ENCODE assay signal across 10 mouse cellular contexts in genomic region chr4:149066672-149067551, GRCm38 (mm10). TPM values are rescaled to one million over a fixed set of nuclear protein-coding genes. Genes with fewer than 3 reads are reported as not detected.
DNase-seq lines count a peak whose midpoint lies in the region; ATAC-seq and TF ChIP-seq lines count a peak whose summit lies in the region.
"Had no signal": no experiment of that assay in that cellular context is flagged by ENCODE, and none has a peak within 500 bp of the region (broad histone marks: within the 10 kb centered on the region; RNA-seq: fewer than 3 reads in every experiment).

No protein-coding gene starts in this region.

- H3K79me2 ChIP-seq in CH12.LX (replicated peaks; ENCODE audit: control insufficient read depth, extremely low read depth, insufficient read depth, poor library complexity, severe bottlenecking) = peaks cover 4% of the 10 kb centered on the region; the same call in 1 of the 2 replicates

- WGBS in heart, embryonic 14.5 days = 70% methylated on average over 22 of the region's 22 CpGs
- 80% methylated on average over 22 of the region's 22 CpGs for WGBS in midbrain, embryonic 15.5 days

- dilution Hi-C loops in CH12.LX (cut with MboI; ENCODE audit: extremely low pct_ligation_motif_present, extremely low pct_unique_long_range_greater_than_20kb, low sequenced_read_pairs) = no loop called here

- in situ Hi-C loops in CH12.LX (cut with MboI; ENCODE audit: low pct_ligation_motif_present, low pct_unique_long_range_greater_than_20kb, low sequenced_read_pairs) = loop anchor here (10.0 kb wide), 3 partner anchors 152 to 362 kb away; no protein-coding TSS in a partner anchor

- TF ChIP-seq EP300 in CH12.LX (IDR thresholded peaks at IDR 0.05; ENCODE audit: low read length) = no peak

- 0 out of 2 replicates have a peak, but pooled peaks cover 15% of the 10 kb centered on the region for H3K36me3 ChIP-seq in heart, embryonic 14.5 days (ENCODE audit: control insufficient read depth, insufficient read depth, low read length)
- peaks cover 8 to 95% of the 10 kb centered on the region in 2 experiments for H3K36me3 ChIP-seq in CH12.LX (replicated peaks in 1 of 2; ENCODE audit: control insufficient read depth in 1 of 2, insufficient read depth in 1 of 2, low read length in 1 of 2)
- H3K36me3 ChIP-seq in midbrain, embryonic 15.5 days (replicated peaks) = no peaks in the 10 kb centered on the region

- H3K9me3 ChIP-seq in heart, embryonic 14.5 days (ENCODE audit: control insufficient read depth, low read length) = 0 out of 2 replicates have a peak, but pooled peaks cover under 1% of the 10 kb centered on the region
- no peaks in the 10 kb centered on the region for H3K9me3 ChIP-seq in CH12.LX (replicated peaks; ENCODE audit: low read length)
- no peaks in the 10 kb centered on the region for H3K9me3 ChIP-seq in midbrain, embryonic 15.5 days

- no peak for TF ChIP-seq POLR2A in CH12.LX (IDR thresholded peaks at IDR 0.05; ENCODE audit: low read depth, low read length)

- no peak overlapping the region for H3K4me2 ChIP-seq in heart, embryonic 14.5 days (ENCODE audit: low read length)
- no peak overlapping the region for H3K4me2 ChIP-seq in CH12.LX (ENCODE audit: insufficient read depth, low read depth, poor library complexity, severe bottlenecking)
- H3K4me2 ChIP-seq in midbrain, embryonic 15.5 days = no peak overlapping the region

- H3K27ac ChIP-seq in heart, embryonic 14.5 days (replicated peaks in 1 of 2; ENCODE audit: control insufficient read depth in 1 of 2, insufficient read depth in 1 of 2, low read depth in 2 of 2, low read length in 2 of 2) = no peak overlapping the region
- no peak overlapping the region for H3K27ac ChIP-seq in CH12.LX (ENCODE audit: insufficient read depth, low read depth)
- no peak overlapping the region for H3K27ac ChIP-seq in midbrain, embryonic 15.5 days

- intact Hi-C loops in heart, postnatal 14 days (cut with DNase I) = no loop called here

- TF ChIP-seq CTCF in CH12.LX (conservative IDR thresholded peaks at IDR 0.05 in 1 of 2, IDR thresholded peaks at IDR 0.05 in 1 of 2; ENCODE audit: low read depth in 2 of 2, low read length in 2 of 2) = peak in 1 of 2 experiments; percentile 58; a peak in 2 of 4 replicates

- no peak overlapping the region for H3K4me3 ChIP-seq in heart, embryonic 14.5 days (ENCODE audit: control insufficient read depth in 1 of 2, insufficient read depth in 1 of 2, low read depth in 1 of 2, low read length in 2 of 2)
- H3K4me3 ChIP-seq in CH12.LX (replicated peaks in 1 of 3; ENCODE audit: low read depth in 2 of 3, low read length in 2 of 3, poor library complexity in 1 of 3) = no peak overlapping the region
- no peak overlapping the region for H3K4me3 ChIP-seq in midbrain, embryonic 15.5 days

- no peaks in the 10 kb centered on the region for H3K27me3 ChIP-seq in heart, embryonic 14.5 days (ENCODE audit: control insufficient read depth, insufficient read depth, low read length)
- no peaks in the 10 kb centered on the region for H3K27me3 ChIP-seq in CH12.LX (replicated peaks)
- no peaks in the 10 kb centered on the region for H3K27me3 ChIP-seq in midbrain, embryonic 15.5 days (replicated peaks)

- H3K4me1 ChIP-seq in heart, embryonic 14.5 days (ENCODE audit: control insufficient read depth in 2 of 2, insufficient read depth in 2 of 2, low read length in 2 of 2) = peaks cover 8 to 28% of the 10 kb centered on the region in 2 experiments
- peaks cover 0 to 27% of the 10 kb centered on the region in 2 experiments; a peak in 3 of 4 replicates for H3K4me1 ChIP-seq in CH12.LX (ENCODE audit: control insufficient read depth in 1 of 2, insufficient read depth in 2 of 2)
- peaks cover 7% of the 10 kb centered on the region for H3K4me1 ChIP-seq in midbrain, embryonic 15.5 days

- TF ChIP-seq RAD21 in CH12.LX (IDR thresholded peaks at IDR 0.05; ENCODE audit: low read depth, low read length) = peak; percentile 49

- no peak for ATAC-seq in heart, embryonic 14.5 days (ENCODE audit: insufficient number of reproducible peaks, insufficient read depth, low FRiP score, low read depth)
- ATAC-seq in midbrain, embryonic 15.5 days (replicated peaks) = peak; percentile 77

- 0 out of 2 replicates have a peak overlapping the region, but pooled peaks have one; percentile 25 for H3K9ac ChIP-seq in heart, embryonic 14.5 days (ENCODE audit: low read length)
- H3K9ac ChIP-seq in CH12.LX (ENCODE audit: insufficient read depth, low read depth) = no peak overlapping the region
- H3K9ac ChIP-seq in midbrain, embryonic 15.5 days = no peak overlapping the region

- no peak for DNase-seq in heart, postnatal 14 days
- no peak for DNase-seq in CH12.LX (ENCODE audit: extremely low read depth)
- peak; percentile 47 to 53 for DNase-seq in cerebellum, postnatal 10 days
- no peak for DNase-seq in layer of hippocampus, postnatal 10 days (ENCODE audit: low spot score in 2 of 2)
- DNase-seq in yolk sac, embryonic 10.5 days (ENCODE audit: low spot score) = no peak
- DNase-seq in adrenal gland, adult 8-10 months = no peak

TF ChIP-seq in CH12.LX, 34 proteins besides CTCF, POLR2A, EP300 and RAD21:
- no peak for TF ChIP-seq USF1 (IDR thresholded peaks at IDR 0.05; ENCODE audit: low read depth, low read length)
- peak; percentile 19; the same call in 1 of the 2 replicates for TF ChIP-seq SMC3 (IDR thresholded peaks at IDR 0.05; ENCODE audit: low read depth, low read length)
- TF ChIP-seq KAT2A (IDR thresholded peaks at IDR 0.05; ENCODE audit: insufficient replicate concordance, low read length) = no peak
- no peak for TF ChIP-seq ZNF384 (IDR thresholded peaks at IDR 0.05; ENCODE audit: low read depth, low read length)

RNA-seq across cellular contexts. Expression of gene Pex14, which starts 32.8 kb away (rescaled TPM):
- 29.5 and 31.2 TPM in 2 replicates for polyA plus RNA-seq in heart, embryonic 14.5 days (2014; fragmentation: Nextera tagmentation; extraction: Ambion mirVana)
- 10 to 100 TPM; 20.5 to 21.7 TPM for total RNA-seq in heart, postnatal 14 days (2021)
- total RNA-seq in CH12.LX (2012; rRNA removed) (48.5 and 51.3 TPM in 2 replicates), CH12.LX (2014; rRNA removed) (60.3 and 63.6 TPM in 2 replicates)
- 59.2 and 67.7 TPM in 2 replicates for polyA plus RNA-seq in CH12.LX (2012; ENCODE audit: insufficient read length, low read depth)
- polyA plus RNA-seq in midbrain, embryonic 15.5 days (2015; fragmentation: Nextera tagmentation; extraction: Ambion mirVana) = 58.1 and 60.2 TPM in 2 replicates
- total RNA-seq in layer of hippocampus, postnatal 10 days (2021) = 10 to 100 TPM; 32.2 to 33.2 TPM
- 10 to 100 TPM; 63.2 to 74.7 (median 67.3) TPM for total RNA-seq in adrenal gland, adult 8-10 months (2022)

RNA-seq across cellular contexts. Expression of gene Dffa, which starts 37.0 kb away (rescaled TPM):
- 26.7 and 29.6 TPM in 2 replicates for polyA plus RNA-seq in heart, embryonic 14.5 days (2014; fragmentation: Nextera tagmentation; extraction: Ambion mirVana)
- total RNA-seq in heart, postnatal 14 days (2021) = 10 to 100 TPM; 33.5 to 39.0 TPM
- total RNA-seq in CH12.LX (2012; rRNA removed) = 26.8 and 27.2 TPM in 2 replicates
- 23.4 and 23.7 TPM in 2 replicates for total RNA-seq in CH12.LX (2014; rRNA removed)
- polyA plus RNA-seq in CH12.LX (2012; ENCODE audit: insufficient read length, low read depth) = 42.0 and 44.8 TPM in 2 replicates
- polyA plus RNA-seq in midbrain, embryonic 15.5 days (2015; fragmentation: Nextera tagmentation; extraction: Ambion mirVana) = 24.2 and 24.7 TPM in 2 replicates
- 10 to 100 TPM; 42.4 to 47.3 TPM for total RNA-seq in layer of hippocampus, postnatal 10 days (2021)
- total RNA-seq in adrenal gland, adult 8-10 months (2022) = 10 to 100 TPM; 25.3 to 31.7 (median 26.4) TPM

RNA-seq across cellular contexts. Expression of gene Cort, which starts 59.7 kb away (rescaled TPM):
- polyA plus RNA-seq in heart, embryonic 14.5 days (2014; fragmentation: Nextera tagmentation; extraction: Ambion mirVana) = 0.31 and 0.53 TPM in 2 replicates
- total RNA-seq in heart, postnatal 14 days (2021) = under 1 TPM; 0.59 to 0.88 TPM
- total RNA-seq in CH12.LX (2012; rRNA removed) = 0.50 and 0.59 TPM in 2 replicates
- not detected in 2 replicates for total RNA-seq in CH12.LX (2014; rRNA removed)
- 0.94 and 1.4 TPM in 2 replicates for polyA plus RNA-seq in CH12.LX (2012; ENCODE audit: insufficient read length, low read depth)
- polyA plus RNA-seq in midbrain, embryonic 15.5 days (2015; fragmentation: Nextera tagmentation; extraction: Ambion mirVana) = 0.62 TPM in 1 of 2 replicates, not detected in the other
- 10 to 100 TPM; 17.8 to 22.2 TPM for total RNA-seq in layer of hippocampus, postnatal 10 days (2021)
- total RNA-seq in adrenal gland, adult 8-10 months (2022) = 1 to 10 TPM in 3 of 4 experiments, under 1 TPM in 1; 0.90 to 4.7 (median 2.1) TPM
- total RNA-seq: neutrophil, adult 5-6 weeks had no signal
- polyA plus RNA-seq: heart, postnatal 0 days had no signal

Comparison
In these comparisons a context has a peak if more than half of its experiments do, and no peak if none do; other contexts are left out.
1. DNase-seq: peak in cerebellum, postnatal 10 days (2 of 2); none in heart, postnatal 14 days (0 of 2), CH12.LX (single experiment), layer of hippocampus, postnatal 10 days (0 of 2), yolk sac, embryonic 10.5 days (single experiment) and adrenal gland, adult 8-10 months (single experiment).